Mouse (Mus musculus) layer of hippocampus, adult 18-20 months (tissue): ENCODE measurements around the gene Slamf9. TPM values are rescaled to one million over a fixed set of nuclear protein-coding genes. Genes with fewer than 3 reads are reported as not detected.

Source experiments
- DNase-seq, 2 experiments: peaks; one replicate each; pipeline ENCODE4 v3.0.0; 2022; ENCODE audit warnings: low spot score in 2 of 2
- total RNA-seq, 2 experiments: library from RNA; stranded (reverse); gene quantifications; 2 replicates each; pipeline ENCODE4 v1.2.3; 2021

The Slamf9 gene
- total RNA-seq, 2 experiments from 2014 or later = 0.33 to 0.47 TPM

DNA sequence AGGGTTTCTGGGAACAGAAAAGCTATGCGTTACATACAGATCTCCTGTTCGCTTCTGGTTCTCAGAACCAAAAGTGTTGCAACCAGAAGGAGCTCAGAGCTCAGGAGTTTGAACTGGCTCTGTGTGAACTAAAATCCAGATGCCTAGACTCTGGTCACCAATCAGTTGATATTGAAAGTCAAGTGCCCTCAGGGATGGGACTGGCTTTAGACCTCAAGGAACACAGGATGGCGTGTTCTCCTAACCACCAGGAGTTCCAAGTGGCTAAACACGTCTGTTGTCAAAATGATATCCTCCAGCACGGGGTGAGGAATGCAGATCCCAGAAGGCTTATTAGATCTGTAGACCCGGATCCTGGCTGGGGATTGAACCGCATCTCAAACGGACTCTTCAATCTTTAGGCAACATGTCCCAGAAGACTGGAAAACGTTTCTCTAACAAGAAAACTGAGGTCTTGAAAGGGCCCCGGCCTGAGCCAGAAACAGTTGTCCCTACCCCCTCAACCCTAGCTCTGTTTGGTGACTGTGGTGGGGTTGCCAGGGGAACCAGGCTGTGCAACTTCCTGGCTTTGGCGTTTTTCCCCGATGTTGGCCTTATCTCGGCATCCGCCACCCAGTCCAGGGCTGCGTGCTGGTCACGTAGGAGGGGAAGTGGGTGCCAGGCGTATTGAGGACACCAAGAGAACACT lies 38.5 kb downstream of the Slamf9 start:
- DNase-seq = peak in 1 of 2 experiments; percentile 37

DNA sequence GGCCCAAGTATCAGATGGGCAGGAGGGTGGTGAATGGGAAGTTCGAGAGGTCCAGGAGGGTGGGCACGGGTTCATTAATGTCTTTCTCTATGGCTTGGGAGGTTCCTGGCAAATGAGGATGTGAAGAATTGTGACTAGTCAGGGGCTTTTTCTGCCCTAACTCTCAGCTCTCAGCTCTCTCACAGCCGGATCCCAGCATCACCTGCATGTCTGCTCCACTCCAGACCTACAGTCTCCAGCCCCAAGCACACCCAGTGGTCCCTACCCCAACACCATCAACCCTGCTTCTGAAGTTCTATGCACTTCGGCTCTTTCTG lies 39.0 kb downstream of the Slamf9 start:
- DNase-seq = no peak

DNA sequence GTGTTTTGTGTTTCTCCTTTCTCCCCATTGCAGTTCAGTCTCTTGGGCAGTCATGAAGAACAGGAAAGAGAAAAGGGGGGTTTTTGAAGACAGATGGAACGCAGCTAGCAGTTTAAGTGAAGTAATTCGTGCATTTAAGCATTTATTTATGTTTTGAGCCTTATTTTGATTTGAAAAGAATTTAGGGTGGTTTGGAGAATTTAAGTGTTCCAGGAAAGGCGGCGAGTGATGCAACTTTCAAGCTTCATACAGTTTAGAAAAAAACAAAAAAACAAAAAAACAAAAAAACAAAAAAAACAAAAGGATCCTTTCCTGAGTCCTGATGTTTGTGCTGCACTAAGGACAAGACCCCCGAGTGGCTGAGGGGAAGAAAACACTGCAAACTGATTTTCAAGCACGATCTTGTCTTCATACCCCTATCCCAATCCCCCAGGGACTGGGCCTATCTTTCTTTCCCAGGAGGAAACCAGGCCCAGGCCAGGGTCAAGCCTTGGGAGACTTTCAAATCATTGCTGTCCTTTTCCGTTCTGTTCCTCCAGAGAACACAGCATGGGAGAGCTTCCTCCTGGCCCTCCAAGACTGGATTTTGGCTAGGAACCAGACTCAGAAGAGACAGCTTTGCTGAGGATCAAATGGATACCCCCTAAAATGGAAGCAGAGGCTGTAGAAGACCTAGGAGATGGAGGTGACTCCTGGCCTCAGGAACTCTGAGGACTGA lies 39.6 kb downstream of the Slamf9 start:
- DNase-seq = no peak

DNA sequence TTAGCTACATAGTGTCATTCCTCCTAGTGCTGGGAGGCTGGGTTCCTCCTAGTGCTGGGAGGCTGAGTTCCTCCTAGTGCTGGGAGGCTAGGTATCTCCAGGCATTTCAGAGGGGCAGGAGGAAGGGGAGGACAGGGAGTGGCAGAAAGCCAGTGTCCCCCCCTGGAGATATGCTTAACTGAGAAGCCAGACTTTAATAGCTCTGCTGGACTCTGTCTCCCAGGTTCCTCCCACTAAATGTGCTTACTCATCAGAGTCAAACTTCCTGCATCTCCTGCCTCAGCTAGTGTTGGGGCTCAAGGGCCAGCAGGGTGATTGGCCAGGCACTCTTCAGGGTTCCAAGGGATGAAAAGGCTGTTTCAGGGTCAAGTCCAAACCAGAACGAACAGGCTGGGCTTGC lies 40.2 kb downstream of the Slamf9 start:
- DNase-seq = no peak

DNA sequence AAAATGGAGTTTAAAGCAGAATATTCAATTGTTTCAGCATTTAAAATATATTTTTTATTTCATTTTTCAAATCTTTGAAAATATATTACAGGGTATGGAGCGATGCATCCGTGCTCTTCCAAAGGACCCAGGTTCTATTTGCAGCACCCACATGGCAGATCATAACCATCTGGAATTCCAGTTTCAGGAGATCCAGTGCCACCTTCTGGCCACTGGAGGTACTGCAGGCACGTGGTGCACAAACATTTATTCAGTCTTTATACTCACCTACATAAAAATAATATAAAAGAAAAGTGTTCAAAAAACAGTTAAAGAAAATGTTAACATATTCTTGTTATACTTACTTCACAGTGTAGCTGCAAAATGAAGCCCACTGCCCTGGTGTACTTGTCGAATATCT lies 42.9 kb downstream of the Slamf9 start:
- DNase-seq = no peak

DNA sequence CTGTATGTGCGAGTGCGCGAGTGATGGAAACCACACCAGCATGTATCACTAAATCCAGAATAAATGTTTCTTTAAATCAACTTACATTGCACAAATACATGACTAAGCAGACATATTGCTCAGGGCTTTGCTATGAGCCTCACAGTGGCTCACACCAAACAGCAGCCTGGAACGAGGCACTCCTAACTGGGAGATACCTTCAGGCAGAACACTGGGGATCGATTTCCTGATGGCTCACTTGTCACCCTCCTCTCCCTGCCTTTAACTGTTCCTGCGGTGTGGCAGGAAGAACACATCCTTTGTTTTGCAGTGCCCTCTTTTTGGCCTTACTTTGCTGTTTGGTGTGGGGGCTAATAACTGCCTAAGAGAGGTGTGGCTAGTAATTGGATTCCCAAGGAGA lies 44.5 kb downstream of the Slamf9 start:
- no peak for DNase-seq

DNA sequence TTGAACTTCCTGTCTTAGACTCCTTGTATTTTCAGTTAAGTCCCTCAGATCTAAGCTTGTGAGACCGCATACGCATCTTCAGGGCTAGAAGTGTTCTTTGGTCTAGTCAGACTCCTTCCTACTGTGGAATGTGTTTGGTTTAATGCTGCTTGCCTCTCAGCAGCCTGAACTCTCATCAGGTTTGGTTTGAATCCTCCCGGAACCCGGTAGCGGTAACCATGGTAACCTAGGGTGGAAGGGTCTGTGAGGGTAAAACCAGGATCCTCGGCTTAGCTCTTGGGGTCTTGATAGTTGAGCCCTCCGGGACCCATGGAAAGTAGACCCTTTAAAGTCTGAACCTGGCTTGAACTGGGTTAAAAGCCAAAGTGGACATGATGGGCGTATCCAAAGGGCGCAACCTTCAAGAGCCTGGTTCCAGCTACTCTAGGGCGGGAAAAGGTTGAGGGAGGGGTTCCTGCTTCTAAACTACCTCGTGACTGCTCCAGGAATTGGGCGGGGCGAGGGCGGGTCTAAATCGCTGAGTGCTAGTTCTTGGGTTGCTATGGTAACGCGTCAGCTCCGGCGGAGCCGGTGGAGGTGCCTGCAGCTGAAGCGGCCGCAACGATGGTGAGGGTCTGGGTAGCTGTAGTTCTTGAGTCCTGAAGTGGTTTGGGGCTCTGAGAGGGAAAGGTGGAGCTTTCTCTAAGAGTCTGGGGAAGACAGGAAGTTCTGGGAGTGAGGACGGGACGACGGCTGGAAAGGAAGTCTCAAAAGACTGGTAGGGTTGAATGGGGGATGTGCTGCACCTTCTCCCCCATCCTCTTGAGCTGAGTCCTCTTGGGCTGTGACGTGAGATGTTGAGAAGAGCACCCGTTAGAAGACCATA lies 45.6 kb downstream of the Slamf9 start, which contains the start of gene Cfap45:
Cfap45 (plus strand) TSS at position 226 of the 865 bp plus-strand sequence.
- peak; percentile 69 to 83 for DNase-seq

DNA sequence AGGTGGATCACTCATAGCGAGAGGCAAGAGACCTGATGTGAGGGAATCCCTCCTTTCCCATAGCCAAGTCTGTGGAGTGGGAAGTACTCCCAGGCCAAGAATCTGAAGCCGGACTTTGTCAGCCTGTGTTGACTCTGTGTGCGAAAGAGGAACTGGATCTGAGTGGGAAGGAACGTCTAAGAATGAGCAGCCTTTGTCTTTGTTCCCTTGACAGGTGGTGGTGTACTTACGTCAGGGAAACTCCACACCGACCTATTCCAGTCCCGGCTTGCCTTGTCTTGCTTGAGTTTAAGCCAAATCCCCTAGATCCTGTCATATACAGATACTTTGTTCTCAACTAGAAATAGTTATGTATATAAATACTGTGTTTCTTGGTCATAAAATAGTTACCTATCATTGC lies 47.4 kb downstream of the Slamf9 start:
- DNase-seq = no peak

DNA sequence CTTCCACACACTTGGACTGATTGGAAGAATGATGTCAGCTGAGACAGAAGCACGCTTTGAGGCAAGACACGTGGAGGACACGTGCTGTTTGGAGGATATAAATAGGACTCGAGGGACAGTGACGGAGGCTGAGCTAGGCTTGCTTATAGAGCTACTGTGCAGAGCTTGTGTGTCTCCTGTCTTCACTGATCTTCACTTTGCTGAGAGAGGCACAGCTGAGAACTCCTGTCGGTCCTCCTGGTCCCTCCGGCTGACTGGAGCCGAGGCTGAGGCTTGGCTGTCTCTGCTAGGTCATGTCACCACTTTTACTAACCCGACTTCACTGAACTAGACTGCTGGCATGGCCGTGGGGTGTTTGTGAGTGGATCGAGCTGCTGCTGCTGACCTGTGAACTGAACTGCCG lies 48.5 kb downstream of the Slamf9 start:
- no peak for DNase-seq

DNA sequence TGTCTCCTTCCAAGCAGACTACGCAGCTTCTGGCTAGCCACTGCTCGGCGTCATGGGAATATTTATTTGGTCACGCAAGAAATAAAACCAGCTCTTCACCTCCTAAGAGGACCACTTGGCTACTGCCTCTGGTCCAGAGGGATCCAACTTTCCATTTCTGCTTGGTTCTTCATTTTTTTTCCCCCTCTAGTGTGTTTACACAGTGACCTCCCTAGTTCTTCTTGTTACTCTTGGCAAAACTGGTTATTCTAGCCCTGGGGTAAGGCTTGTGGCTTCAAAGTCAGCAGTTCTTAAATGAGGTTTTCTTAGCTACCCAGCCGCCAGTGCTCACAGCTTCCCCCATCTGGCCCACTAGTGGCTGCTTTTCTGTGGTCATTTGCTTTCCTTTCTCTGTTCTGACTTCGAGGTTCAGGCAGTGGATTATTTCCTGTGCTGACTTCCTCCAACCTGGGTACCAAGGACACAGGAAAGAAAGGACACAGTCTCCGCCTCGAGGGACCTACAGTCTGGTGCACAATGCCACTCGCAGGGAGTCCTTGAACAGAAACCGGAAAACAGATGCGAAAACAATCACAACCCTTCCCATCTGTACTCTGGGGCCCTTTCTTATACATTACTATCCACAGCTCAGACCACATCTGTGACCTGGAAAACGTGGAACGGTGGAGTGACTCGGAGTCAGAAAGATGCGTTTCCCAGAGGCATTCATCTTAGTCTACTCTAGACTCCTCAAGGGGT lies 50.0 kb downstream of the Slamf9 start:
- no peak for DNase-seq

DNA sequence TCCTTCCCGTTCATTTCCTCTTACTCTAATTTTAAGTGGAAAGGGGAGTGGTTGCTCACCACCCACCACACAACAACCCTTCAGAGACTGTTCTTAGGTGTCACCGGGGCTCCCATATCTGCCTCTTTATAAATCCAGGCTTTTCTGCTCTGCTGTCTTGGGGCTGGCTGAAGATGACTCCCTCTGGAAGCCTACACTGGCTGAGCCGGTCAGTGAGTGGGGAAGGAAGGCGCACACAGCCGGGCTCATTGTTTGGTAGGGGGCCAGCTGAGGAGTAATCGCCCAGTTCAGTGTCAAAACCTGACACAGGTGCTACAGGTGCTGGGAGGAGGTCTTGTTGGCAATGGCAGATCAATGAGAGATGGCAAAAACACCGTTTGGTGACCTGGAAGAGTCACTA lies 50.8 kb downstream of the Slamf9 start:
- no peak for DNase-seq

DNA sequence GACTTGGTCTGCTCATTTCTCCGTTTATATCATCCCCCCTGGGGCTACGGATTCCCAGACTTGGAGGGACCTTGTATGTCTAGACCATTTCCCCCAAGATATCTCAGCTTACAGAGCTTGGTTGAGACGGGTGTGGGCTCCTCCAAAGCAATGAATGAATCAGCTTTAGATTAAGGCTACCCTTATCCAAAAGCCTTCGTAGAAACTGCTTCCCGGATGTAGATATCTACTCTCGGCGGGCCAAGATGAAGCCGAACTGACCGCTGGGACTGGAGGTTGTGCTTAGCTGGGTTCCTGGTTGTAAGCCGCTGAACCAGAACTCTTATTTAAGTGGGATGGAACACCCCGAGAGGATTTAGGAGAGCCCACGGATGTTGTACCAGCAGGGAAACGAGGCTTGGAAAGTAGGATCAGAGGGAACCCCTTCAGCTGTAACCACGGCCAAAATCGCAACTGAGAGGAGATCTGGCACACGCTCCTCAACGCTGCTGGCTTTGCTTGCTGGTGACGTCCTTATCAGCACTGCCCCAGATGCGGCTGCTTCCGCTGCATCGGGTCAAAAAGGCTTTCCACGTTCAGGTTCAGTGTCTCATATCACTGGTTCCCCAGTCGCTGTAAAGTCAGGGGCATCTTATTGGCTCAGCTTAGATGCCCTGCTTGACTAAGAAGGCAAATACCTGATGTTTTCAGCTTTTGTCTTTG lies 51.4 kb downstream of the Slamf9 start:
- DNase-seq = no peak

DNA sequence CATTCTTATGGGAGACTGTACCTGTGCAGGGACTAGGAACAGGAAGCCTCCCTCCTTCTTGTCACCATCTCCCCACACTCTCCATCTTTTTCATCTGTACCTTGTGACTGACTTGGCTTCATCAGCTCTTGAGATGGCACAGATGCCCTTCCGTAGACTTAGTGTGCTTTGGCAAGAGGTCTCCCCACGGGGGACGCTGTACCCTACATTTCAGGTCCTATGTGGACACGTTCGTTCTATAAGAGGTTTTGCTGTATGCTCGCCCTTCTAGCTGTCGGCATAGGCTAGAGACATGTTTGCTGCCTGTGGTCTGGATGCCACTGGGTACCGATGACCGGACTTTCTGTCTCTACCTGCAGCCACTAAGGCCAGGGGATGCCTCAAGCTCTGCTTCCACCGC lies 52.3 kb downstream of the Slamf9 start:
- no peak for DNase-seq

Other genes starting within 250 kb of the Slamf9 start
- not detected for gene Atp1a4, start 216.9 kb upstream of the Slamf9 start, total RNA-seq
- 100 to 1,000 TPM; 262 to 286 TPM for gene Igsf8, start 213.7 kb upstream of the Slamf9 start, total RNA-seq
- 100 to 1,000 TPM; 555 to 598 TPM for gene Atp1a2, start 177.3 kb upstream of the Slamf9 start, total RNA-seq
- gene Kcnj9, start 146.0 kb upstream of the Slamf9 start, total RNA-seq = 10 to 100 TPM; 70.6 to 75.4 TPM
- 10 to 100 TPM; 82.6 to 88.4 TPM for gene Kcnj10, start 134.1 kb upstream of the Slamf9 start, total RNA-seq
- gene Pigm, start 98.8 kb upstream of the Slamf9 start, total RNA-seq = 1 to 10 TPM; 7.8 to 8.5 TPM
- gene Igsf9, start 6.4 kb downstream of the Slamf9 start, total RNA-seq = 1 to 10 TPM; 3.9 to 4.8 TPM
- 10 to 100 TPM in 1 of 2 experiments, 1 to 10 TPM in 1; 9.2 to 11.7 TPM for gene Tagln2, start 24.7 kb downstream of the Slamf9 start, total RNA-seq
- gene Cfap45, start 45.4 kb downstream of the Slamf9 start, total RNA-seq = 1 to 10 TPM; 3.4 to 4.0 TPM
- under 1 TPM; 0.27 to 0.43 TPM for gene Vsig8, start 80.6 kb downstream of the Slamf9 start, total RNA-seq
- not detected for gene Slamf8, start 115.2 kb downstream of the Slamf9 start, total RNA-seq
- not detected for gene Fcrl6, start 127.2 kb downstream of the Slamf9 start, total RNA-seq
- 1 to 10 TPM; 5.9 to 8.5 TPM for gene Dusp23, start 157.6 kb downstream of the Slamf9 start, total RNA-seq
- gene Crp, start 222.7 kb downstream of the Slamf9 start, total RNA-seq = not detected